Mouse (Mus musculus): Measurements from ENCODE around the gene Aass. TPM values are rescaled to one million over a fixed set of nuclear protein-coding genes. Genes with fewer than 3 reads are reported as not detected.
"Not testable (repeated sequence)": the region's sequence is repeated elsewhere in the genome, so short reads cannot be mapped to it uniquely, and the experiment has no call there.

Gene Aass
- polyA plus RNA-seq, 1 experiment from 2014 or later: 3.6 TPM

DNA sequence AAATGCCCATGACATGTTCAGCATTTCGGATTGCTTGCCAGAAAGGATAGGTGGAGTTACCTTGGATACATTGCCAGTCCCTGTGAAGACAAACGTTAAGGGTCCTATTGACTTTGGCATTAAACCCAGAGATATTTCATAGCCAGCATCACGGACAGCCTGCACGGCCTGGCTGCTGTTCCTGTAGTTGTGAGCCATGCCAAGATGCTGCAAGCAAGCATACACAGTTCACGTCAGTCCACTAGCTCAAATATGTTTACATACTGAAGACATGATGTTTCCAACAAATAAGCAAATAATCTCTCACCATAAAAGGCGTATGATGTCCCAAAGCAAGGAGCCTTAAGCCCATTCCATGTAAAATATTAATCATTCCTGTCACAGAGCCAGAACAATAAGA, 18.0 kb downstream of the Aass start:
- WGBS: 87% methylated on average over 6 of the region's 6 CpGs
- Histone ChIP-seq H3K9me3 (replicated peaks) (no peaks in the 10 kb centered on the region), H3K36me3 (no peaks in the 10 kb centered on the region), H3K4me2 (replicated peaks) (no peak overlapping the region), H3K27me3 (no peaks in the 10 kb centered on the region), H3K4me3 (no peak overlapping the region), H3K9ac (no peak overlapping the region), H3K4me1 (no peaks in the 10 kb centered on the region), H3K27ac (no peak overlapping the region)
- ATAC-seq (ENCODE audit: low FRiP score): no peak

DNA sequence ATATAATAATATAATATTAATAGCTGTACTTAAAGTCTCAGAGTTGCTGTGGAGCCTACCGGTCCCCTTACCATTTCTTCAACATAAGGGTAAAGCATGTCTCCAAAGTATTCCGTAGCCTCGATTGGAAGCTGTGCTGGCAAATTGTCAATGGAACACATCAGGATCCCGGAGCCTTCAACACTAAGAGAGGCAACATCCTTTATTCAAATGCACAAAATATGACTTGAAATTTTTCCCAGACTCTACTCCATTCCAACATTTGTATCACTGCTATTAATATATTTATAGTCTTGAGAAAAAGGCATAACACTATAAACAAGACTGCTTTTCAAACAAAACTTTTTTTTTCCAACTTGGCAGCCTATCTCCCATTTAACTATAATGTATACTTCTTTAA, 25.7 kb downstream of the Aass start:
- WGBS: 92% methylated on average over 4 of the region's 4 CpGs
- Histone ChIP-seq H3K4me1 (no peaks in the 10 kb centered on the region), H3K27me3 (no peaks in the 10 kb centered on the region), H3K9ac (no peak overlapping the region), H3K4me3 (no peak overlapping the region), H3K27ac (no peak overlapping the region), H3K9me3 (replicated peaks) (no peaks in the 10 kb centered on the region), H3K4me2 (replicated peaks) (no peak overlapping the region), H3K36me3 (no peaks in the 10 kb centered on the region)
- ATAC-seq (ENCODE audit: low FRiP score): no peak

DNA sequence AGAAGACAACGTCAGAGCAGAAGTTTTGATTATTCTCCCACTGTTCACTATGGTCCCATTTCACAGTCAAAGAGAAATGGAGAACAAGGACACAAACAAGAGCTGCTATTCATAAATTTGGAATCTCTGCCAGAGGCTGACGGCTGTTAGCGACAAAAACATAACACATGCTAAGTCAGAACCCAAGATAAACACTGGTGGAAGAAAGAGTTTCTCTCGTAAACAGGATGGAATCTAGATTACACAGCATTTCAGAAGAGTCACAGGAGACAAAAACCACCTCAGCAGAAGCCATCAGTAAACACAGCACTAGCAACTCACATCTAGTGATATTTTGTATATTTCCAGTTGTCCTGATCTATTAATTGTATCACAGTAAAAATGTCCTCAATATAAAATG, 26.4 kb downstream of the Aass start:
- no peak for ATAC-seq (ENCODE audit: low FRiP score)
- 78% methylated on average over 4 of the region's 4 CpGs for WGBS
- Histone ChIP-seq H3K9me3 (replicated peaks) (no peaks in the 10 kb centered on the region), H3K27ac (no peak overlapping the region), H3K36me3 (no peaks in the 10 kb centered on the region), H3K4me2 (replicated peaks) (no peak overlapping the region), H3K4me3 (no peak overlapping the region), H3K9ac (no peak overlapping the region), H3K4me1 (no peaks in the 10 kb centered on the region), H3K27me3 (no peaks in the 10 kb centered on the region)

DNA sequence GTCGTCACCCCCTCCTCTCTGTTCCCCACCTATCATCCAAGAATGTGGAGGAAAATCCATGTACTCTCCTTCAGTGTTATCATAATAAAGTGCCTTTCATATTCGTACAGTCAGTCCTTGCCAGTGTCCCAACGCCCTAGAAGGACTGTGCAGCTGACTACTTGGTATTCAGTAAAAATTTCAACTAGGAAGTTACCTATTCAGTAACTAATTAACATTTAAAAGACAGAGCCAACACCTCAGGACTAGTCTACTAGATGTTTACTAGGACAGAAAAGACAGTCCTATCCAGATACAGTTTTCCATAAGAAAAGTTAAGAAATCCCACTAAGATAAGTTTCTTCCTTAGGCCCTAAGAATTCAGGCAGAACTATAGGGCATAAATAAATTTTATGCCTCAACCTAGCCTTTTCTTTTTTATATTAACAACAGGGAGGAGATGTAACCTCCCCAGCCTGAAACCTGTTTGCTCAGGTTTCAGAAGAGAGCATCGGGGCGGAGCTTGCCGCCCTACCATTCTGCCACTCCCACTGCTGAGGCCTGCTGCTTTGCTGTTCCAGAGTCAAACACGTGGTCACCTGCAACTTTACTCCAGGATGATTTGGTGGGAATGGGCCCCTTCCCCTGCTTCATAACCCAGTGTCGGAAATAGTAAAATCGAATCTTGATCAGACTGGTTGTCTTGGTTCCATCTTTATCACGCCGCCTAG, 42.3 kb downstream of the Aass start:
- H3K4me3 ChIP-seq; H3K4me2 ChIP-seq (replicated peaks); H3K9ac ChIP-seq; H3K4me1 ChIP-seq; H3K27ac ChIP-seq; ATAC-seq (ENCODE audit: low FRiP score); H3K36me3 ChIP-seq; H3K27me3 ChIP-seq; H3K9me3 ChIP-seq (replicated peaks): not testable (repeated sequence)
- 92% methylated on average over 11 of the region's 11 CpGs for WGBS

DNA sequence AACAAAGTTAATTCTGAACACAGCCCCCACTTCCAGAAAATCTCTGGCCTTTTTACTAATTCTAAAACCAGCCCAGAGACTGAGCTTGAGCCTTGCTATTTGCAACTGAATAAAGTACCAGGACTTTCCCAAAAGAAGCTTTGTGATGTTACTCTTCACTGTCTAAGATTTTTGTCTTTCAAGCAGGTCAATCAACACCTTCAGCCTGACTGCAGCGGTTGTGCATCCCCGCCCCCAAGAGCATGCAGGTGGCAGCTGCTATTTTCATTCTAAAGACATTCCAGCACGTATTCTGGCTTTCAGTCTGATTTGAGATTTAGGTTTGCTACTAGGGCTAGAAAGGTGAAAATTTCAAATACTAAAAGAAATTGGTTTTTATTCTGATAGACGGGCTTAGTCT, 43.5 kb downstream of the Aass start:
- H3K27me3 ChIP-seq; H3K9me3 ChIP-seq (replicated peaks); H3K4me3 ChIP-seq; H3K9ac ChIP-seq; H3K4me2 ChIP-seq (replicated peaks); ATAC-seq (ENCODE audit: low FRiP score); H3K4me1 ChIP-seq; H3K36me3 ChIP-seq; H3K27ac ChIP-seq: not testable (repeated sequence)
- 65% methylated on average over 4 of the region's 4 CpGs for WGBS

DNA sequence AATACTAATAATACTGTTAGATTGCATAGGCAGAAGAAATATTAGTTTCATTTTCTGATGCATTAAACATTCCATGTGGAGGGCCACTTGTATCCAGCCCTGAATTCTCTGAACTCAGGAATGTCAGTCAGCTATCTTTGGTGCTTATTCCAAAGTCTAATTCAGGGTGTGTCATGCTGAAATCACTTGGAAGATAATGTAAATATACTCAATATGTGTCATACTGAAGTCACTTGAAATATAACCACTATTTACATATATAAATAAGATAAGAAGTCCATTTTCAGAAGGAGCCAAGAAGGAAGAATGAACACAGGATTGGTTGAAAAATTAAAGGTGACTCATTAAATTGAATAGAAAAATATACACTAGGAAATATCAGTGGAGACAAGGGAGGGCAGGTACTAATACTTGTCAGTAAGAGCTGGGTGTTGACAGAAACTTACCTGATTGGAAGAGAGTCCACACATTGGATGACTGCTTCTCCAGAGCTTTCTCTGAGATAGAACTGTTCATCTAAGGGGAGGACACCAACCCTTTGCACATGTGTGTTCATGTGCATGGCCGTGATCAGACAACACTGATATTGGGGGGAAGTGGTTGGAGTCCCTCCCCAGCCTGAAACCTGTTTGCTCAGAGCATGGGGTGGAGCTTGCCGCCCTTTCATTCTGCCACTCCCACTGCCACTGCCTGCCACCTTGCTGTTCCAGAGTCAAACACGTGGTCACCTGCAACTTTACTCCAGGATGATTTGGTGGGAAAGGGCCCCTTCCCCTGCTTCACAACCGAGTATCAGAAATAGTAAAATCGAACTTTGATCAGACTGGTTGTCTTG, 48.0 kb downstream of the Aass start:
- Histone ChIP-seq H3K4me3 (no peak overlapping the region), H3K9ac (no peak overlapping the region), H3K9me3 (replicated peaks) (no peaks in the 10 kb centered on the region), H3K36me3 (no peaks in the 10 kb centered on the region), H3K4me1 (no peaks in the 10 kb centered on the region), H3K4me2 (replicated peaks) (no peak overlapping the region), H3K27me3 (no peaks in the 10 kb centered on the region), H3K27ac (no peak overlapping the region)
- WGBS: 89% methylated on average over 5 of the region's 5 CpGs
- ATAC-seq (ENCODE audit: low FRiP score): no peak

DNA sequence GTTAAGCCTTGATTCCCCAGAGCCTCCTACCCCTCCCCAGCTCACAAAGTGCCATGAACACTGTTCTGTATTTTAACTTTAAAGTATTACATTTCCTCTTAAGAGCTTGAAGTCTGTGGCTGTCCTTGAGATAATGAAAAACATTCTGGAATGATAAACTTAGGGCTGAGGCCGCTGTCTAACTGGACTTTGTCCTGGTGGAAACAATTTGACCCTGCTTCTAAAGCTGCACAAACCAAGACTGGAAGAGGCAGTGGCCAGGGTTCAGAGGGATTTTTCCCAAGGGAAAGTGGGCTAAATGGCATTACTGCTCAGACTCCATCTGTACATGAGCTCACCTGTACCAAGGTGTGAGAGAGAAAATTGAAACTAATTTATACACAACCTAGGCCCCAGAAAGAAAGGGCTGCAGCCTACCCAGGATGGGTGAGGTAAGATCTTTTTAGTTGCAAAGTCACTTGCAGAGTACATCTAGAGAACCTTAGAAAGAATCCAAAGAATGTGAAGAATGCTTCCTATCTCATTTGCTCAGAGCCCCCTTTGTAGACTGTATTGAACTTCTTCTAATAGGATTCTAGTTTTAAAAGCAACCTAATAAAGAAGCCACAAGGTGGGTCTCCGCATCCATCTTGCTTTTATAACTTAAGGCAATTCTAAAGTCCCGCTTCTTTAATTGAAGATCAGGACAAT, 52.6 kb downstream of the Aass start:
- no peak for ATAC-seq (ENCODE audit: low FRiP score)
- Histone ChIP-seq H3K27me3 (no peaks in the 10 kb centered on the region), H3K4me1 (no peaks in the 10 kb centered on the region), H3K4me2 (replicated peaks) (no peak overlapping the region), H3K36me3 (no peaks in the 10 kb centered on the region), H3K4me3 (no peak overlapping the region), H3K27ac (no peak overlapping the region), H3K9ac (no peak overlapping the region), H3K9me3 (replicated peaks) (no peaks in the 10 kb centered on the region)
- WGBS: 64% methylated on average over 3 of the region's 3 CpGs

DNA sequence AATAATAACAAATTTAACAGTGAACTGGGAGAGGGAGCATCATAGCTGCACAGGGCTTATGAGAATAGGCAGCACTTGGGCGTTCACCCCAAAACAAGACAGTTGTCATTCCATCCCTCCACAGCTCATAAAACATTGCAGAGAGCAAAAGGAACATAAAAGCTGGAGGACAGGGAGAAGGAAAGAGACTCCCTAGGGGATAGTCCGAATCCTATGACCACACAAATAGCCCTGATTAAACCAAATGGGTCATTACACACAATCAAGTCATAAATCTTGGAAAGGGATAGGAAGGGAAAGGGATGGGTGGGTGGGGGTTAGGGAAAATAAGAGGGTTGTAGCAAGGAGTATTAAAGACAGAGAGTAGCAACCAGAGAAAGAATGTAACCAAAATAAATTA, 54.5 kb downstream of the Aass start:
- Histone ChIP-seq H3K9ac (no peak overlapping the region), H3K4me2 (replicated peaks) (no peak overlapping the region), H3K9me3 (replicated peaks) (no peaks in the 10 kb centered on the region), H3K4me1 (no peaks in the 10 kb centered on the region), H3K36me3 (no peaks in the 10 kb centered on the region), H3K4me3 (no peak overlapping the region), H3K27ac (no peak overlapping the region), H3K27me3 (no peaks in the 10 kb centered on the region)
- ATAC-seq (ENCODE audit: low FRiP score): no peak
- 71% methylated on average over 2 of the region's 2 CpGs for WGBS

DNA sequence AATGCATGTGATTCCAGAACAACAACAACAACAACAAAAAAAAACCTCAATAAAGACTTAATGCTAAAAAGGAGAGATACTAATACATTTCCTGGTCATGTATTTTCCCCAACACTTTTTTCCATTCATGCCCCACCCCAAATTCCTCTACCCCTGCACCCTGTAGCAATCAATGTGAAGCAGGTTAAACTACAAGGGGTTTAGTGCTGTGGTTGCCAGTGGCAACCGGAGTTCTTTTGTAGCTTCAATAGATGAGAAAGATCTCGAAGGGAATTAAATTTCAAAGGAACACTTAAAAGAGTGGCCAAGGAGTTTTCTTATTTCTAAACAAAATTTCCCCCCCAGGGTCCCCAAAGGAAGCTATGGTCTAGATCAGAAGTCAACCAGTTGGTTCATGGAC, 56.7 kb downstream of the Aass start:
- Histone ChIP-seq H3K9ac (no peak overlapping the region), H3K4me1 (no peaks in the 10 kb centered on the region), H3K27ac (no peak overlapping the region), H3K4me3 (no peak overlapping the region), H3K9me3 (replicated peaks) (no peaks in the 10 kb centered on the region), H3K4me2 (replicated peaks) (no peak overlapping the region), H3K27me3 (no peaks in the 10 kb centered on the region), H3K36me3 (no peaks in the 10 kb centered on the region)
- no peak for ATAC-seq (ENCODE audit: low FRiP score)
- 69% methylated on average over 2 of the region's 2 CpGs for WGBS

DNA sequence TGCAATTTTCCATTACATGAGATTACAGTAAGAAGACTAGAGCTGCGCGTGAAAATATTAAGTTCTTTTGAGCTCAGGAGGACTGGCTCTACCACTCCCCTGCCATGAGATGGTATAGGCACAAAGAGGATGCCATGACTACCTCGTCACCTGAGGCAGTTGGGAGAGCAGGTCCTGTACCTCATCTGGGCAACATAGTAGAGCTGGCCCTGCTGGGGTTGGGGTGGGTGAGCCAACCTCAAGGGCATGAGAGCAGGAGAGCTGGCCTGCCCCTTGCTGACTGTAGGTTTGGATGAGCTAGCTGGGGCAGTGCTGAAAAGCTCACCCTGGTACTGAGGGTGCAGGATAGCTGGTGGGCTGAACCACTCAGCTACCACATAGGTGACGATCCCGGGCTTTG, 77.1 kb downstream of the Aass start:
- no peak overlapping the region for H3K9ac ChIP-seq
- no peak overlapping the region for H3K4me2 ChIP-seq (replicated peaks)
- H3K4me3 ChIP-seq: no peak overlapping the region
- H3K9me3 ChIP-seq (replicated peaks): no peaks in the 10 kb centered on the region
- no peaks in the 10 kb centered on the region for H3K4me1 ChIP-seq
- no peaks in the 10 kb centered on the region for H3K27me3 ChIP-seq
- no peak for ATAC-seq (ENCODE audit: low FRiP score)
- WGBS: 91% methylated on average over 5 of the region's 5 CpGs
- H3K27ac ChIP-seq: no peak overlapping the region
- 0 out of 2 replicates have a peak, but pooled peaks cover 11% of the 10 kb centered on the region for H3K36me3 ChIP-seq

DNA sequence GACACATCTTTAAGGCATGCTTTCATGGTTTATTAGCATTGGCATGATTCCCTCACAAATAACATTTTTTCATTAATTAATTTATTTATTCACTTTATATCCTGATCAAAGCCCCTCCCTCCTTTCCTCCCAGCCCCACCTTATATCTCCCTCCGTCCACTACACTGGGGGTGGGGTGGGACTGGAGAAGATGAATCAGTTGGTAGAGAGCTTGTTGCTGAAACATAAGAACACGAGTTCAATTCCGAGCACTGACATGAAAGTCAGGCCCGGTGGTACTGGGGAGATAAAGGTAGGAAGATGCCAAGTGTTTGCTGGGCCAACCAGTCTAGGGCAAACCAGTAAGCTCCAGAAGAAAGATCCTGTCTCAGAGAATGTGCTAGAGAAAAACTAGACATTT, 84.0 kb downstream of the Aass start:
- H3K9me3 ChIP-seq (replicated peaks): no peaks in the 10 kb centered on the region
- 93% methylated on average over 4 of the region's 4 CpGs for WGBS
- H3K36me3 ChIP-seq: peaks cover 11% of the 10 kb centered on the region; the same call in 1 of the 2 replicates
- no peaks in the 10 kb centered on the region for H3K27me3 ChIP-seq
- no peak overlapping the region for H3K9ac ChIP-seq
- H3K4me2 ChIP-seq (replicated peaks): no peak overlapping the region
- H3K4me3 ChIP-seq: no peak overlapping the region
- H3K4me1 ChIP-seq: no peaks in the 10 kb centered on the region
- no peak overlapping the region for H3K27ac ChIP-seq
- ATAC-seq (ENCODE audit: low FRiP score): no peak

DNA sequence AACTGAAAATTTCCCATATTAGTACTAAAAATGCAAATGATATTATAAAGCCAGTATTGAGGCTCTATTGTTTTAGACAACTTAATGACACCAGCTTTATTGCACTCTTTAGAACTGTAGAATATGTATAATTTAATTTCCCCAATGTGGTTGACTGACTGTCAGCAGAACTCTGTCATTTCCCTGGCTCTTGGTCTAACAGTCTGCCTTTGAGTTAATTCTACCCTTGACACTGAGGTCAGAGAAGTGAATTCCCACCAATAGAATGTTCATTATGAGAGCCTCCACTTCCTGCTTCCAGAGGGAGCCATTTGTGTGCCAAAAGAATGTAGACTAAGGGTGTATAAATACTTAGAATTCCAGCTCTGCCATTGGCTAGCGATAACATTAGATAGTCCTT, 104.5 kb downstream of the Aass start:
- no peak for ATAC-seq (ENCODE audit: low FRiP score)
- 77% methylated on average over 1 of the region's 1 CpGs for WGBS

More for the DNA sequence above, 104.5 kb downstream of the Aass start:
- H3K9me3 ChIP-seq (replicated peaks): no peaks in the 10 kb centered on the region
- no peaks in the 10 kb centered on the region for H3K27me3 ChIP-seq
- H3K4me2 ChIP-seq (replicated peaks): no peak overlapping the region
- H3K27ac ChIP-seq: no peak overlapping the region
- H3K36me3 ChIP-seq: peaks cover 5% of the 10 kb centered on the region
- no peak overlapping the region for H3K4me3 ChIP-seq
- no peaks in the 10 kb centered on the region for H3K4me1 ChIP-seq
- H3K9ac ChIP-seq: no peak overlapping the region

Measured in hindbrain, embryonic 12.5 days (tissue).